Mouse (Mus musculus) midbrain, embryonic 16.5 days (tissue): ENCODE data around the gene Akip1. TPM values are rescaled to one million over a fixed set of nuclear protein-coding genes. Genes with fewer than 3 reads are reported as not detected.

Source experiments
- ATAC-seq: fragments of 200-750 bp; cut with Nextera tagmentation; 2 replicates; pipeline ENCODE4 v1.8.0; 2017; ENCODE audit warnings: moderate TSS enrichment
- H3K27ac ChIP-seq: fragments of 300-500 bp; sonication (generic); 2 replicates; pipeline ENCODE4 v1.5.1; 2014; ENCODE audit warnings: mild to moderate bottlenecking, low read length, mixed read lengths
- H3K27me3 ChIP-seq: fragments of 300-500 bp; sonication (generic); 2 replicates; pipeline ENCODE4 v1.6.1; 2014; ENCODE audit warnings: low read depth, low read length, mixed read lengths; ENCODE audit not compliant: control insufficient read depth, insufficient read depth
- H3K36me3 ChIP-seq: fragments of 300-500 bp; sonication (generic); 2 replicates; pipeline ENCODE4 v1.6.1; 2014; ENCODE audit warnings: mild to moderate bottlenecking, low read length, moderate library complexity, mixed read lengths; ENCODE audit not compliant: control insufficient read depth, insufficient read depth
- H3K4me1 ChIP-seq: fragments of 300-500 bp; sonication (generic); 2 replicates; pipeline ENCODE4 v1.6.1; 2014; ENCODE audit warnings: mild to moderate bottlenecking, low read length, mixed read lengths; ENCODE audit not compliant: control insufficient read depth, insufficient read depth
- H3K4me2 ChIP-seq: fragments of 300-500 bp; sonication (generic); 2 replicates; pipeline ENCODE4 v1.6.1; 2014; ENCODE audit warnings: mild to moderate bottlenecking, low read length, mixed read lengths
- H3K4me3 ChIP-seq: fragments of 300-500 bp; sonication (generic); 2 replicates; pipeline ENCODE4 v1.5.1; 2014; ENCODE audit warnings: low read depth, mild to moderate bottlenecking, low read length, moderate library complexity, mixed read lengths
- H3K9ac ChIP-seq: fragments of 300-500 bp; sonication (generic); 2 replicates; pipeline ENCODE4 v1.6.1; 2014; ENCODE audit warnings: low read depth, low read length, mixed read lengths
- H3K9me3 ChIP-seq: fragments of 300-500 bp; sonication (generic); replicated peaks from 2 replicates; pipeline ENCODE4 v1.6.1; 2014; ENCODE audit warnings: mild to moderate bottlenecking, low read length, mixed read lengths; ENCODE audit not compliant: control insufficient read depth, poor library complexity, severe bottlenecking
- WGBS: fragments of 180-500 bp; shearing (Covaris S2); extraction: QIAGEN DNeasy Blood & Tissue Kit; methylation state at CpG from one replicate; pipeline ENCODE4 v1.1.7; 2014; 5-methylcytosine and 5-hydroxymethylcytosine counted together
- polyA plus RNA-seq: library from polyadenylated mRNA; unstranded; fragments of >200 nt; fragmentation: Nextera tagmentation; extraction: Ambion mirVana; gene quantifications from 2 replicates; pipeline ENCODE4 v1.2.1, GENCODE M21; 2015

The Akip1 gene
- polyA plus RNA-seq, 1 experiment from 2014 or later = 13.9 TPM

- WGBS = 70% methylated on average over 4 of the region's 4 CpGs
- Histone ChIP-seq H3K4me2 (no peak overlapping the region), H3K27me3 (no peaks in the 10 kb centered on the region; the same call in 1 of the 2 replicates), H3K9me3 (no peaks in the 10 kb centered on the region), H3K4me1 (peaks cover 3% of the 10 kb centered on the region; the same call in 1 of the 2 replicates), H3K36me3 (no peaks in the 10 kb centered on the region), H3K27ac (no peak overlapping the region), H3K9ac (no peak overlapping the region), H3K4me3 (no peak overlapping the region)
- no peak for ATAC-seq
These were observed 28.4 kb upstream of the Akip1 start for GRCm38 (mm10) chr7:109674944-109675628.

- H3K4me3 ChIP-seq = no peak overlapping the region
- ATAC-seq = no peak
- no peak overlapping the region for H3K9ac ChIP-seq
- H3K4me2 ChIP-seq = no peak overlapping the region
- H3K27ac ChIP-seq = no peak overlapping the region
- 93% methylated on average over 2 of the region's 2 CpGs for WGBS
- no peaks in the 10 kb centered on the region for H3K9me3 ChIP-seq
- H3K4me1 ChIP-seq = no peaks in the 10 kb centered on the region
- no peaks in the 10 kb centered on the region for H3K27me3 ChIP-seq
- H3K36me3 ChIP-seq = no peaks in the 10 kb centered on the region
These were observed 23.2 kb upstream of the Akip1 start for GRCm38 (mm10) chr7:109680284-109680683.

- Histone ChIP-seq H3K9me3 (no peaks in the 10 kb centered on the region), H3K9ac (no peak overlapping the region), H3K4me3 (no peak overlapping the region), H3K36me3 (no peaks in the 10 kb centered on the region), H3K4me2 (no peak overlapping the region), H3K27ac (no peak overlapping the region), H3K27me3 (no peaks in the 10 kb centered on the region), H3K4me1 (no peaks in the 10 kb centered on the region)
- 90% methylated on average over 1 of the region's 1 CpGs for WGBS
- ATAC-seq = no peak
These were observed 22.6 kb upstream of the Akip1 start for GRCm38 (mm10) chr7:109680879-109681278.

- H3K4me3 ChIP-seq = no peak overlapping the region
- H3K4me2 ChIP-seq = no peak overlapping the region
- ATAC-seq = no peak
- H3K4me1 ChIP-seq = no peaks in the 10 kb centered on the region
- no peaks in the 10 kb centered on the region for H3K27me3 ChIP-seq
- 29% methylated on average over 9 of the region's 9 CpGs for WGBS
- H3K9ac ChIP-seq = no peak overlapping the region
- H3K9me3 ChIP-seq = no peaks in the 10 kb centered on the region
- no peaks in the 10 kb centered on the region for H3K36me3 ChIP-seq
- no peak overlapping the region for H3K27ac ChIP-seq
These were observed 16.8 kb upstream of the Akip1 start for GRCm38 (mm10) chr7:109686585-109687128.

GRCm38 (mm10) chr7:109690101-109690500, 13.4 kb upstream of the Akip1 start:
- no peak for ATAC-seq
- no peak overlapping the region for H3K4me3 ChIP-seq

GRCm38 (mm10) chr7:109690961-109691360, 12.5 kb upstream of the Akip1 start:
- Histone ChIP-seq H3K9ac (no peak overlapping the region), H3K4me1 (no peaks in the 10 kb centered on the region), H3K27me3 (no peaks in the 10 kb centered on the region), H3K27ac (no peak overlapping the region), H3K36me3 (no peaks in the 10 kb centered on the region), H3K4me2 (no peak overlapping the region), H3K9me3 (no peaks in the 10 kb centered on the region), H3K4me3 (no peak overlapping the region)
- 94% methylated on average over 5 of the region's 5 CpGs for WGBS
- ATAC-seq = no peak

More at GRCm38 (mm10) chr7:109690101-109690500, 13.4 kb upstream of the Akip1 start:
- H3K27me3 ChIP-seq = no peaks in the 10 kb centered on the region
- H3K9me3 ChIP-seq = no peaks in the 10 kb centered on the region
- H3K9ac ChIP-seq = no peak overlapping the region
- no peak overlapping the region for H3K27ac ChIP-seq
- no peak overlapping the region for H3K4me2 ChIP-seq
- no peaks in the 10 kb centered on the region for H3K4me1 ChIP-seq
- no peaks in the 10 kb centered on the region for H3K36me3 ChIP-seq
- 96% methylated on average over 3 of the region's 3 CpGs for WGBS

GRCm38 (mm10) chr7:109694576-109695338, 8.7 kb upstream of the Akip1 start:
- Histone ChIP-seq H3K4me2 (no peak overlapping the region), H3K4me1 (no peaks in the 10 kb centered on the region), H3K27me3 (no peaks in the 10 kb centered on the region), H3K9me3 (no peaks in the 10 kb centered on the region), H3K36me3 (no peaks in the 10 kb centered on the region), H3K27ac (no peak overlapping the region), H3K9ac (no peak overlapping the region), H3K4me3 (no peak overlapping the region)
- WGBS = 81% methylated on average over 13 of the region's 13 CpGs
- ATAC-seq = no peak

- Histone ChIP-seq H3K4me2 (no peak overlapping the region), H3K9me3 (no peaks in the 10 kb centered on the region), H3K27me3 (no peaks in the 10 kb centered on the region), H3K36me3 (no peaks in the 10 kb centered on the region), H3K4me1 (no peaks in the 10 kb centered on the region), H3K9ac (no peak overlapping the region), H3K27ac (no peak overlapping the region), H3K4me3 (no peak overlapping the region)
- no peak for ATAC-seq
- 86% methylated on average over 10 of the region's 10 CpGs for WGBS
These were observed 8.2 kb upstream of the Akip1 start for GRCm38 (mm10) chr7:109695339-109695726.

- 0 out of 2 replicates have a peak, but pooled peaks cover 2% of the 10 kb centered on the region for H3K4me1 ChIP-seq
- no peaks in the 10 kb centered on the region for H3K27me3 ChIP-seq
- no peak for ATAC-seq
- H3K4me2 ChIP-seq = no peak overlapping the region
- H3K4me3 ChIP-seq = no peak overlapping the region
- H3K27ac ChIP-seq = no peak overlapping the region
- H3K36me3 ChIP-seq = no peaks in the 10 kb centered on the region
- H3K9me3 ChIP-seq = no peaks in the 10 kb centered on the region
- H3K9ac ChIP-seq = no peak overlapping the region
These were observed 3.3 kb upstream of the Akip1 start for GRCm38 (mm10) chr7:109700213-109700612.
